Mouse (Mus musculus) layer of hippocampus, adult 8-10 months (tissue): ENCODE measurements around the gene Fzd4. TPM values are rescaled to one million over a fixed set of nuclear protein-coding genes. Genes with fewer than 3 reads are reported as not detected.

Source experiments
- total RNA-seq, 4 experiments: library from RNA; stranded (reverse); gene quantifications; 2 replicates each; pipeline ENCODE4 v1.2.4; 2022

Fzd4 gene
- total RNA-seq, 4 experiments from 2014 or later, result 6.2 to 7.4 (median 6.5) TPM

Other genes with a start within 250 kb of the Fzd4 start
- 10 to 100 TPM; 59.4 to 69.6 (median 64.9) TPM for gene Tmem135, start 133 bp upstream of the Fzd4 start, total RNA-seq
- 10 to 100 TPM; 13.2 to 19.0 (median 14.2) TPM for gene Prss23, start 122.8 kb downstream of the Fzd4 start, total RNA-seq
- 10 to 100 TPM; 72.9 to 90.9 (median 85.2) TPM for gene Me3, start 228.0 kb downstream of the Fzd4 start, total RNA-seq